Mouse (Mus musculus) stomach, embryonic 14.5 days (tissue): ENCODE measurements around the gene Mylk3. TPM values are rescaled to one million over a fixed set of nuclear protein-coding genes. Genes with fewer than 3 reads are reported as not detected.

Source experiments
- ATAC-seq: fragments of 200-750 bp; cut with Nextera tagmentation; 2 replicates; pipeline ENCODE4 v1.8.0; 2017; ENCODE audit warnings: low read depth, moderate TSS enrichment; ENCODE audit not compliant: insufficient number of reproducible peaks, insufficient read depth, low FRiP score
- H3K27ac ChIP-seq: fragments of 300-500 bp; sonication (generic); 2 replicates; pipeline ENCODE4 v1.5.1; 2014; ENCODE audit warnings: mild to moderate bottlenecking, low read length, moderate library complexity, mixed read lengths
- H3K27me3 ChIP-seq: fragments of 300-500 bp; sonication (generic); 2 replicates; pipeline ENCODE4 v1.6.1; 2014; ENCODE audit warnings: low read length, control low read depth, mixed read lengths; ENCODE audit not compliant: control insufficient read depth, insufficient read depth
- H3K36me3 ChIP-seq: fragments of 300-500 bp; sonication (generic); 2 replicates; pipeline ENCODE4 v1.6.1; 2014; ENCODE audit warnings: mild to moderate bottlenecking, control low read depth, low read length, moderate library complexity, mixed read lengths; ENCODE audit not compliant: control insufficient read depth, insufficient read depth
- H3K4me1 ChIP-seq: fragments of 300-500 bp; sonication (generic); 2 replicates; pipeline ENCODE4 v1.6.1; 2014; ENCODE audit warnings: low read length, control low read depth, mixed read lengths; ENCODE audit not compliant: control insufficient read depth, insufficient read depth
- H3K4me2 ChIP-seq: fragments of 300-500 bp; sonication (generic); replicated peaks from 2 replicates; pipeline ENCODE4 v1.6.1; 2014; ENCODE audit warnings: low read depth, low read length, control low read depth
- H3K4me3 ChIP-seq: fragments of 300-500 bp; sonication (generic); 2 replicates; pipeline ENCODE4 v1.5.1; 2014; ENCODE audit warnings: low read depth, low read length, control low read depth
- H3K9ac ChIP-seq: fragments of 300-500 bp; sonication (generic); replicated peaks from 2 replicates; pipeline ENCODE4 v1.6.1; 2014; ENCODE audit warnings: low read depth, mild to moderate bottlenecking, control low read depth, low read length, moderate library complexity, mixed read lengths
- H3K9me3 ChIP-seq: fragments of 300-500 bp; sonication (generic); 2 replicates; pipeline ENCODE4 v1.6.1; 2016; ENCODE audit warnings: low read depth, low read length, control low read depth; ENCODE audit not compliant: control insufficient read depth
- WGBS: fragments of 180-500 bp; shearing (Covaris S2); extraction: QIAGEN DNeasy Blood & Tissue Kit; methylation state at CpG from one replicate; pipeline ENCODE4 v1.1.7; 2014; 5-methylcytosine and 5-hydroxymethylcytosine counted together
- polyA plus RNA-seq: library from polyadenylated mRNA; unstranded; fragments of >200 nt; fragmentation: Nextera tagmentation; extraction: Ambion mirVana; gene quantifications from 2 replicates; pipeline ENCODE4 v1.2.1, GENCODE M21; 2014

Gene Mylk3
- polyA plus RNA-seq, 1 experiment from 2014 or later = 0.55 TPM

GRCm38 (mm10) chr8:85427026-85427425 is 40.9 kb upstream of the Mylk3 start:
- 58% methylated on average over 4 of the region's 4 CpGs for WGBS
- no peak for ATAC-seq

GRCm38 (mm10) chr8:85421329-85421728 is 35.2 kb upstream of the Mylk3 start:
- Histone ChIP-seq H3K4me2 (no peak overlapping the region), H3K9ac (no peak overlapping the region), H3K4me3 (no peak overlapping the region), H3K36me3 (peaks cover 4% of the 10 kb centered on the region), H3K4me1 (peaks cover 3% of the 10 kb centered on the region; the same call in 1 of the 2 replicates), H3K9me3 (no peaks in the 10 kb centered on the region), H3K27me3 (no peaks in the 10 kb centered on the region), H3K27ac (no peak overlapping the region)
- ATAC-seq = no peak
- 93% methylated on average over 1 of the region's 1 CpGs for WGBS

More at GRCm38 (mm10) chr8:85427026-85427425, 40.9 kb upstream of the Mylk3 start:
- Histone ChIP-seq H3K9me3 (no peaks in the 10 kb centered on the region), H3K4me3 (no peak overlapping the region), H3K4me2 (no peak overlapping the region), H3K27ac (no peak overlapping the region), H3K4me1 (peaks cover 28% of the 10 kb centered on the region), H3K9ac (no peak overlapping the region), H3K27me3 (no peaks in the 10 kb centered on the region), H3K36me3 (no peaks in the 10 kb centered on the region; the same call in 1 of the 2 replicates)

GRCm38 (mm10) chr8:85408526-85408925 is 22.4 kb upstream of the Mylk3 start:
- H3K4me3 ChIP-seq = no peak overlapping the region
- H3K27ac ChIP-seq = no peak overlapping the region
- H3K9ac ChIP-seq = no peak overlapping the region
- no peaks in the 10 kb centered on the region for H3K4me1 ChIP-seq
- H3K4me2 ChIP-seq = no peak overlapping the region
- ATAC-seq = no peak
- no peaks in the 10 kb centered on the region for H3K27me3 ChIP-seq
- 70% methylated on average over 3 of the region's 3 CpGs for WGBS
- no peaks in the 10 kb centered on the region for H3K9me3 ChIP-seq
- H3K36me3 ChIP-seq = no peaks in the 10 kb centered on the region; the same call in 1 of the 2 replicates

- 64% methylated on average over 7 of the region's 7 CpGs for WGBS
- Histone ChIP-seq H3K4me3 (no peak overlapping the region), H3K27me3 (no peaks in the 10 kb centered on the region), H3K36me3 (no peaks in the 10 kb centered on the region; the same call in 1 of the 2 replicates), H3K9ac (no peak overlapping the region), H3K9me3 (no peaks in the 10 kb centered on the region), H3K4me2 (no peak overlapping the region), H3K27ac (no peak overlapping the region), H3K4me1 (no peaks in the 10 kb centered on the region)
- ATAC-seq = no peak
Observed at GRCm38 (mm10) chr8:85408053-85408505, 21.9 kb upstream of the Mylk3 start.

- no peak overlapping the region for H3K4me2 ChIP-seq
- 74% methylated on average over 10 of the region's 10 CpGs for WGBS
- H3K4me1 ChIP-seq = no peaks in the 10 kb centered on the region
- ATAC-seq = no peak
- H3K36me3 ChIP-seq = no peaks in the 10 kb centered on the region; the same call in 1 of the 2 replicates
- H3K4me3 ChIP-seq = no peak overlapping the region
- H3K9me3 ChIP-seq = no peaks in the 10 kb centered on the region
- H3K27me3 ChIP-seq = no peaks in the 10 kb centered on the region
- H3K27ac ChIP-seq = no peak overlapping the region
- H3K9ac ChIP-seq = no peak overlapping the region
Observed at GRCm38 (mm10) chr8:85405961-85406360, 19.8 kb upstream of the Mylk3 start.

- no peak for ATAC-seq
- H3K27me3 ChIP-seq = no peaks in the 10 kb centered on the region
- WGBS = 29% methylated on average over 3 of the region's 3 CpGs
- no peak overlapping the region for H3K27ac ChIP-seq
- no peaks in the 10 kb centered on the region; the same call in 1 of the 2 replicates for H3K36me3 ChIP-seq
- H3K4me1 ChIP-seq = no peaks in the 10 kb centered on the region
- H3K9ac ChIP-seq = no peak overlapping the region
- no peaks in the 10 kb centered on the region for H3K9me3 ChIP-seq
- H3K4me3 ChIP-seq = no peak overlapping the region
- H3K4me2 ChIP-seq = no peak overlapping the region
Observed at GRCm38 (mm10) chr8:85405418-85405817, 19.3 kb upstream of the Mylk3 start.

- Histone ChIP-seq H3K4me3 (no peak overlapping the region), H3K9ac (no peak overlapping the region), H3K4me1 (no peaks in the 10 kb centered on the region), H3K27ac (no peak overlapping the region), H3K27me3 (no peaks in the 10 kb centered on the region), H3K36me3 (no peaks in the 10 kb centered on the region), H3K9me3 (no peaks in the 10 kb centered on the region), H3K4me2 (no peak overlapping the region)
- 90% methylated on average over 4 of the region's 4 CpGs for WGBS
- ATAC-seq = no peak
Observed at GRCm38 (mm10) chr8:85398548-85398947, 12.4 kb upstream of the Mylk3 start.

- no peaks in the 10 kb centered on the region for H3K9me3 ChIP-seq
- no peak overlapping the region for H3K4me3 ChIP-seq
- no peaks in the 10 kb centered on the region for H3K36me3 ChIP-seq
- H3K4me1 ChIP-seq = no peaks in the 10 kb centered on the region
- no peaks in the 10 kb centered on the region for H3K27me3 ChIP-seq
- no peak overlapping the region for H3K4me2 ChIP-seq
- no peak overlapping the region for H3K9ac ChIP-seq
- no peak for ATAC-seq
- 45% methylated on average over 5 of the region's 5 CpGs for WGBS
- no peak overlapping the region for H3K27ac ChIP-seq
Observed at GRCm38 (mm10) chr8:85397508-85397907, 11.4 kb upstream of the Mylk3 start.

- no peak overlapping the region for H3K4me3 ChIP-seq
- WGBS = 84% methylated on average over 5 of the region's 5 CpGs
Observed at GRCm38 (mm10) chr8:85396432-85397079, 10.4 kb upstream of the Mylk3 start.

More at GRCm38 (mm10) chr8:85396432-85397079, 10.4 kb upstream of the Mylk3 start:
- H3K27ac ChIP-seq = no peak overlapping the region
- no peaks in the 10 kb centered on the region for H3K36me3 ChIP-seq
- no peaks in the 10 kb centered on the region for H3K9me3 ChIP-seq
- H3K9ac ChIP-seq = no peak overlapping the region
- ATAC-seq = no peak
- H3K4me1 ChIP-seq = no peaks in the 10 kb centered on the region
- H3K27me3 ChIP-seq = no peaks in the 10 kb centered on the region
- H3K4me2 ChIP-seq = no peak overlapping the region
